Mouse (Mus musculus) midbrain, embryonic 11.5 days (tissue): Measurements from ENCODE around the gene Rhbdf2. TPM values are rescaled to one million over a fixed set of nuclear protein-coding genes. Genes with fewer than 3 reads are reported as not detected.

Experiments
- ATAC-seq: fragments of 200-750 bp; cut with Nextera tagmentation; 2 replicates; pipeline ENCODE4 v1.8.0; 2017; ENCODE audit warnings: moderate TSS enrichment, moderate library complexity; ENCODE audit not compliant: low FRiP score
- DNase-seq: peaks from one replicate; pipeline ENCODE4 v3.0.0; 2015; ENCODE audit warnings: low spot score; ENCODE audit errors: missing footprints
- H3K27ac ChIP-seq: fragments of 300-500 bp; sonication (generic); 2 replicates; pipeline ENCODE4 v1.5.1; 2014; ENCODE audit warnings: low read depth, low read length
- H3K27me3 ChIP-seq: fragments of 300-500 bp; sonication (generic); 2 replicates; pipeline ENCODE4 v1.6.1; 2014; ENCODE audit warnings: mild to moderate bottlenecking, low read length, moderate library complexity, mixed read lengths; ENCODE audit not compliant: control insufficient read depth, insufficient read depth
- H3K36me3 ChIP-seq: fragments of 300-500 bp; sonication (generic); 2 replicates; pipeline ENCODE4 v1.6.1; 2014; ENCODE audit warnings: mild to moderate bottlenecking, low read length, moderate library complexity, mixed read lengths; ENCODE audit not compliant: control insufficient read depth, insufficient read depth
- H3K4me1 ChIP-seq: fragments of 300-500 bp; sonication (generic); 2 replicates; pipeline ENCODE4 v1.6.1; 2014; ENCODE audit warnings: low read length; ENCODE audit not compliant: control insufficient read depth, insufficient read depth
- H3K4me2 ChIP-seq: fragments of 300-500 bp; sonication (generic); 2 replicates; pipeline ENCODE4 v1.6.1; 2014; ENCODE audit warnings: mild to moderate bottlenecking, moderate library complexity
- H3K4me3 ChIP-seq: fragments of 300-500 bp; sonication (generic); 2 replicates; pipeline ENCODE4 v1.5.1; 2014; ENCODE audit warnings: low read depth, low read length
- H3K9ac ChIP-seq: fragments of 300-500 bp; sonication (generic); 2 replicates; pipeline ENCODE4 v1.6.1; 2014; ENCODE audit warnings: low read length
- H3K9me3 ChIP-seq: fragments of 300-500 bp; sonication (generic); 2 replicates; pipeline ENCODE4 v1.6.1; 2016; ENCODE audit warnings: low read length; ENCODE audit not compliant: control insufficient read depth
- WGBS: fragments of 180-500 bp; shearing (Covaris S2); extraction: QIAGEN DNeasy Blood & Tissue Kit; methylation state at CpG from one replicate; pipeline ENCODE4 v1.1.7; 2014; 5-methylcytosine and 5-hydroxymethylcytosine counted together
- polyA plus RNA-seq: library from polyadenylated mRNA; unstranded; fragments of >200 nt; fragmentation: Nextera tagmentation; extraction: Ambion mirVana; gene quantifications from 2 replicates; pipeline ENCODE4 v1.2.1, GENCODE M21; 2014

The Rhbdf2 gene
- polyA plus RNA-seq, 1 experiment from 2014 or later = 1.3 TPM

DNA sequence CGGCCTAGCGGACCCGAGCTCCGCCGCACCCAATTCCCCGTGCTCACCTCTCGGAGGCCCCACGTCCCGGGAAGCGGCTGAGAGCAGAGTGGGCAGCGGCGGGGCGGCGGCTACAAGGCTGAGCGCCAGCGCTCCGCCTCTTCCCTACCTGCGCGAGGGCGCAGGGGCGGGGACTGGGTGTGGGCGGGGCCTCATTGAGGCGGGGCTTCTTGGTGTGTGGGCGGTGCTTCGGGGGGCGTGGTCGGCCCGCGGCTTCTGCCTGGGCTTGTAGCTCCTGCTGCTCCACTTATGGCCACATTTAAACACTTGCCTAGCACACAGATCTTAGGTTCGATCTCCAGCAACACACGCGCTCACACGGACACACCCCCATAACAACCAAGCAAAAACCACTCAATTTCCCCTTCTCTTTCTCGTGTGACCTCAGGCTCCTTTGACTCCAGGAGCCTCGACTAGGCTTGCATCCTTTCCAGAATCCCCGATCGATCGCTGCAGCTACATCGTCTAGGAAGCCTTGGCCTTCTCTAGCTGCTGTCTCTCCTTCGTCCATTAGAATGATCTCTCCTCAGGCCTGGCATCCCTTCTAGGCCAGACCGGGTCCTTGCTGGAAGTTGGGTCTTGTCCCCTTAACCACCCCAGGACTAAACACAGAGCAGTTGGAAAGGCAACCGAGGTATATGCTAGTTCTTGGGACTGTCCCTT is 2.5 kb downstream of the Rhbdf2 start:
- Histone ChIP-seq H3K9me3 (no peaks in the 10 kb centered on the region), H3K27ac (no peak overlapping the region), H3K4me1 (peaks cover 7% of the 10 kb centered on the region; the same call in 1 of the 2 replicates), H3K27me3 (peaks cover 19% of the 10 kb centered on the region), H3K9ac (peak overlapping the region; percentile 59), H3K4me3 (peak overlapping the region; percentile 57), H3K4me2 (peak overlapping the region; percentile 82), H3K36me3 (no peaks in the 10 kb centered on the region)
- WGBS = 16% methylated on average over 30 of the region's 42 CpGs
- ATAC-seq = peak; percentile 71
- DNase-seq = peak; percentile 97

DNA sequence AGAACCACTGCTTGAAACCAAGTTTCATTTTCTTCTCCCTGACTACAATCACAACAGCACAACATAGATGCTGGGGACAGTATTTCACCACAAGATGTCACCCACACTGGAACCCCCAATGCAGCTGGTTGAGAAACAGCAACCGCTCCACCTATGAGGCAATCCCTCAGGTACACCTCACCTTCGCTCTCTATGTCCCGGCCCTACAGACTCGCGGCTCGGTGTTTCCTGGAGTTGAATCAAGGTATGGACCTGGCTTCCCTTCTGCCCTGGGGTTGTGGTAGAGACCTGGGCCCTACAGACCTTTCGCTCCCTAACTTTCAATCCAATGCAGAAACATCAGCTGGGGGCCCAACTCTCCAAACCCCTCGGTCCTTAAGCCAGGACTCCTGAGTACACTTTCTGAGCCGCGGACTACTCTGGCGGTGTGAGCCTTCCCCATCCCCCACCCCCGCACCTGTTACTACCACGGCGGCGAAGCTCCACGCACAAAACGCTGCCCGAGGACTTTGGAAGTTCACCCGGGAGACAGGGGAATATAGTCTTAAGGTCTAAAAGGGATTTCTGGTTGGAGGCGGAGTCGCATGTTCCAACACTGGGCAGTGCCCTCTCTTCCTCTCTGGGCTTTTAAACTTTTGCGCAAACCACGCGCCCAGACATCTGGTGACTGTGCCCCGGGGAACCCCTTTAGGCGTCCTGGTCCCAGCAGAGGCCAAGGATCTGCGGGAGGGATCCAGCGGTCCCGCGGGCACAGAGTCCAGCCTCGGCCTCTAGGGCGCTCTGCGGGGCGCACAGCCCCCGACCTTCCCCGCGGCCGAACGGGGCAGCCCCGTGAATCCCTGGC is 3.3 kb downstream of the Rhbdf2 start:
- Histone ChIP-seq H3K9me3 (no peaks in the 10 kb centered on the region), H3K4me2 (peak overlapping the region; percentile 82), H3K4me3 (peak overlapping the region; percentile 57), H3K4me1 (peaks cover 7% of the 10 kb centered on the region; the same call in 1 of the 2 replicates), H3K9ac (peak overlapping the region; percentile 59), H3K27me3 (peaks cover 19% of the 10 kb centered on the region), H3K36me3 (no peaks in the 10 kb centered on the region), H3K27ac (no peak overlapping the region)
- DNase-seq = peak; percentile 88
- ATAC-seq = peak; percentile 65
- WGBS = 6% methylated on average over 40 of the region's 40 CpGs

DNA sequence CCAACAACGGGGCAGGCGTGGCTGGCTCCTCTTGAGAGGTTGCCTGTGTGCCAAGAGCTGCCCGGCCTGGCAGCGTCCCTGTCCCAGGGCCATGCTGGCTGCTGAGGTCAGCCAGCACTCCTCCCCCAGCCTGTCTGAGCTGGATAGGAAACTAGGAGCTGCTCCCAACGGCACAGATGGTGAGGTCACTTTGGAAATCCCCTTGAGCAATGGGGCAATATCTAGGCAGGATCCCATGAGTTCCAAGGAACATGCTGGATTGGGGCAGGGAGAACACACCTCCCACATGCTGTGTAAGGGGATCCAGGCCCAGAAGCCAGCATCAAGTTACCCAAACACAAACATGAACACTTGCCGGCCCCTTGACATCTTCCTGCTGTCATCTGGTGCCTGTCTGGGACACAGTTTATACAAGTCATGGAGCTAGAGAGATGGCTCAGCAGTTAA is 5.5 kb downstream of the Rhbdf2 start:
- H3K4me2 ChIP-seq = no peak overlapping the region
- ATAC-seq (no peak), DNase-seq (no peak)
- H3K27ac ChIP-seq = no peak overlapping the region
- WGBS = 64% methylated on average over 6 of the region's 6 CpGs
- H3K36me3 ChIP-seq = no peaks in the 10 kb centered on the region
- H3K4me1 ChIP-seq = peaks cover 7% of the 10 kb centered on the region; the same call in 1 of the 2 replicates
- peaks cover 19% of the 10 kb centered on the region for H3K27me3 ChIP-seq
- no peak overlapping the region for H3K4me3 ChIP-seq
- H3K9ac ChIP-seq = no peak overlapping the region
- H3K9me3 ChIP-seq = no peaks in the 10 kb centered on the region

DNA sequence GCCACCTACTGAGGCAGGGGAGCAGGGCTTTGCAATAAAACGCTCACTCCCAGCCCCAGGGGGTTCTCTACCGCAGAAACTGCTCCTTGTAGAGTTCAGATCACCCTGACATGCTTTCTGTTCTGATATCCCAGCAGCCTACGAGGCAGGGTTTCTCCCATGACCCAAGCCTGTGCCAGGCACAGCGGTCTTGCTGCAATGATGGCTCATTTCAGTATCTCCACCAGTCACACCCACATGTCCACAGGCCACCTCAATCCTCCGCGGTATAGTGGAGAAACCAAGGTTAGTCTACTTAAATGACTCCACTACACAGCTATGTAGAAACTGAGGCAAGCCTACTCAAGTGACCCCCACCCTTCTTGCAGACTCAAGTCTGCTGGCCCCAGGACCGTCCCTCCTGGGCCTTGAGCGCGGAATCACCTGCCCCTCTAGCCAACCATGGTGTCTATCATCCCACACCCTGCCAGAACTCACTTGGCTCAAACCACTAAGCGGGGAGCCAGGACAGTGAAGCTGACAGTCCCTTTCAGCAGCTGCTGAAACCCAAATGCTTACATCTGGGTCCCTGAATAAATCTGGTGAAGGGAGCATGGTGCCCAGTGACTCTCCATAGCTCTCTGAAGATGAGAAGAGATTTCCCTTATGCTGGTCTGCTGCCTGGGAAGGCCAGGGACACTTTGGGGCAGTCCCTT is 6.1 kb downstream of the Rhbdf2 start:
- H3K4me1 ChIP-seq = peaks cover 7% of the 10 kb centered on the region; the same call in 1 of the 2 replicates
- no peaks in the 10 kb centered on the region for H3K36me3 ChIP-seq
- DNase-seq (no peak), ATAC-seq (no peak)
- no peak overlapping the region for H3K4me3 ChIP-seq
- WGBS = 81% methylated on average over 10 of the region's 10 CpGs
- no peak overlapping the region for H3K4me2 ChIP-seq
- no peaks in the 10 kb centered on the region for H3K9me3 ChIP-seq
- no peak overlapping the region for H3K27ac ChIP-seq
- peaks cover 19% of the 10 kb centered on the region for H3K27me3 ChIP-seq
- no peak overlapping the region for H3K9ac ChIP-seq

DNA sequence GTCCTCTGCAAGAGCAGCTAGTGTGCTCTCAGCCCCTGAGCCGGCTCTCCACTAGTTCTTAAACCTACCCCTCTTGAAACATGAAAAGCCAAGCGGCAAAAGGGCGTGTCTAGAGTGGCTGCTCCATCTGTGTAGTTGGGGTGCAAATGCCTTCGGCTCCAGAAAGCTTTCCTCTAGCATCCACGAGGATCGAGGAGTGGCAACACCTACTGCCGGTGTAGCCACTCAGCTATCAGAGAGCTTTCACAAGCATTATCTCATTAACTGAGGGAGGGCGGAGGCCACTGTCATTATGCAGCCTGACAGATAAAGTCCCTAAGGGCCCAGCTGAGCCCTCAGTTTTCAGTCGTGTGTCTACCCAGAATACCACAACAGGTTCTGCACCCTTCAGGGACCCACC is 6.7 kb downstream of the Rhbdf2 start:
- DNase-seq = no peak
- Histone ChIP-seq H3K4me2 (no peak overlapping the region), H3K4me1 (peaks cover 7% of the 10 kb centered on the region; the same call in 1 of the 2 replicates), H3K27ac (no peak overlapping the region), H3K27me3 (peaks cover 19% of the 10 kb centered on the region), H3K9me3 (no peaks in the 10 kb centered on the region), H3K9ac (no peak overlapping the region), H3K36me3 (no peaks in the 10 kb centered on the region), H3K4me3 (no peak overlapping the region)
- WGBS = 56% methylated on average over 9 of the region's 9 CpGs
- no peak for ATAC-seq

DNA sequence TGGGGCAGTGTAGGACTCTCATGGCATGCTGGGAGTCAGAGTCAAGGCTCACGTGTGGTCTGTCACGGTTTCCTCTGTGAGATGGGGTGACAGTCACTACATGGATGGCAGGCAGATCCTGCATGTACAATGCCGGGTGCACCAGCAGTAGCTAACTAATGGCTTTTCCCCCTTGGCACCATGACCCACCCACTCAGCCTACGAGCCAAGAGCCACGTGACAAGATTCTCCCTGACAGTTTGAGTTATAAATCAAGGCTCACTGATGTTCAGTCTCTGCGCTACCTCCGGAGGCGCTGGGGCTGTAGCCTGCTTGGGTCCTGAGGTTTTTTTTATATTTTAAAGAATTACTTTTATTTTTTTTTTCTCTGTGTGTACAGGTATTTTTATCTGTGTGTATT is 7.3 kb downstream of the Rhbdf2 start:
- H3K9ac ChIP-seq = no peak overlapping the region
- no peaks in the 10 kb centered on the region for H3K9me3 ChIP-seq
- no peak overlapping the region for H3K4me3 ChIP-seq
- WGBS = 88% methylated on average over 8 of the region's 8 CpGs
- DNase-seq (no peak), ATAC-seq (no peak)
- no peak overlapping the region for H3K4me2 ChIP-seq
- peaks cover 7% of the 10 kb centered on the region; the same call in 1 of the 2 replicates for H3K4me1 ChIP-seq
- peaks cover 18% of the 10 kb centered on the region for H3K27me3 ChIP-seq
- no peak overlapping the region for H3K27ac ChIP-seq
- no peaks in the 10 kb centered on the region for H3K36me3 ChIP-seq

DNA sequence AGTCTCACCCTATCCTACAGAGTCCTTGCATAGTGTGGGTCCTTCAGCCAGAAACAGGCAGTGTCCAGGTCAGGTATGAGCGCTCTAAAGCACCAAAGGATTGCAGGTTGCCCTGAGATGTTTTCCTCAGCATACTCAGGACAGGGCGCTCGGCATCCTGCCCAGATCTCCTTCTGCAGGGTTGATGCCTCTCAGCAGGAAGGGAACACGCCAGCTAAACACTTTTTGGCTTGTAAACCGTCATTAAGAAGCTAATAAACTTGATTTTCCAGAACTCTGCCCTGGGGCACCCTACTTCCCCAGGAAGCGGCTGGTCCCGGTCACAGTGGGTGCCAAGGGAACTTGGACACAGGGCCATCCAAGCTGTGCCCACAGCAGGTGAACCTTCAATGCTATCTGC is 7.7 kb downstream of the Rhbdf2 start:
- WGBS = 90% methylated on average over 7 of the region's 7 CpGs

DNA sequence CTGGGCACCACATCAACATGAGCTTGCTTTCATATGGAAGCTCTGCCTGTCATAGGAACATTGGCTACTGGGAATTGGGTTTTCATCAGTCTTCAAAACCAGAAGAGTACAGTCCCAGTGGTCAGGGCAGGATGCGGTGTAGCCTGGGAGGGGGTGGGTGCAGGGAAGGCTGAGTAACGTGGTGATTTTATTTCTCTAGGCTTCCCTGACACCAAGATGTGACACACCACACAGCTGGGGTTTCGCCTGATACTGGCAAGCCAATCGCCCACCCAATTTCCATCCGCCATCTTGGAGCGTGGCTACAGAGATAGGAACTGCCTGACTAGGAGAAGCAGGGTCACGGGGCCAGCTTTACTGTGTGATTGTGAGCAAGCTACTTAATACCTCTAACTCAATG is 8.2 kb downstream of the Rhbdf2 start:
- WGBS = 92% methylated on average over 7 of the region's 7 CpGs
- DNase-seq (no peak), ATAC-seq (no peak)
- H3K9ac ChIP-seq = no peak overlapping the region
- peaks cover 5% of the 10 kb centered on the region; the same call in 1 of the 2 replicates for H3K4me1 ChIP-seq
- peaks cover 10% of the 10 kb centered on the region for H3K27me3 ChIP-seq
- no peaks in the 10 kb centered on the region for H3K9me3 ChIP-seq
- no peak overlapping the region for H3K4me2 ChIP-seq
- H3K27ac ChIP-seq = no peak overlapping the region
- H3K36me3 ChIP-seq = no peaks in the 10 kb centered on the region
- no peak overlapping the region for H3K4me3 ChIP-seq

More for the DNA sequence above, 7.7 kb downstream of the Rhbdf2 start:
- ATAC-seq = no peak
- Histone ChIP-seq H3K9ac (no peak overlapping the region), H3K4me3 (no peak overlapping the region), H3K4me2 (no peak overlapping the region), H3K27me3 (peaks cover 15% of the 10 kb centered on the region), H3K27ac (no peak overlapping the region), H3K9me3 (no peaks in the 10 kb centered on the region), H3K4me1 (peaks cover 7% of the 10 kb centered on the region; the same call in 1 of the 2 replicates), H3K36me3 (no peaks in the 10 kb centered on the region)
- no peak for DNase-seq
